Mouse (Mus musculus) intestine, postnatal 0 days (tissue): ENCODE data around the gene Stx8. TPM values are rescaled to one million over a fixed set of nuclear protein-coding genes. Genes with fewer than 3 reads are reported as not detected.

ENCODE experiments used
- ATAC-seq: fragments of 200-750 bp; cut with Nextera tagmentation; 2 replicates; pipeline ENCODE4 v1.8.0; 2017; ENCODE audit warnings: mild to moderate bottlenecking, moderate TSS enrichment, moderate library complexity
- H3K27ac ChIP-seq: fragments of 300-500 bp; sonication (generic); 2 replicates; pipeline ENCODE4 v1.5.1; 2014; ENCODE audit warnings: mild to moderate bottlenecking, low read depth, low read length, moderate library complexity
- H3K27me3 ChIP-seq: fragments of 300-500 bp; sonication (generic); replicated peaks from 2 replicates; pipeline ENCODE4 v1.6.1; 2014; ENCODE audit warnings: low read length, mixed read lengths; ENCODE audit not compliant: control insufficient read depth, insufficient read depth
- H3K36me3 ChIP-seq: fragments of 300-500 bp; sonication (generic); 2 replicates; pipeline ENCODE4 v1.6.1; 2014; ENCODE audit warnings: mild to moderate bottlenecking, moderate library complexity; ENCODE audit not compliant: control insufficient read depth, insufficient read depth
- H3K4me1 ChIP-seq: fragments of 300-500 bp; sonication (generic); replicated peaks from 2 replicates; pipeline ENCODE4 v1.6.1; 2014; ENCODE audit warnings: antibody characterized with exemption, low read length, mixed read lengths; ENCODE audit not compliant: control insufficient read depth, insufficient read depth
- H3K4me2 ChIP-seq: fragments of 300-500 bp; sonication (generic); replicated peaks from 2 replicates; pipeline ENCODE4 v1.6.1; 2014; ENCODE audit warnings: low read depth, mild to moderate bottlenecking, moderate library complexity
- H3K4me3 ChIP-seq: fragments of 300-500 bp; sonication (generic); 2 replicates; pipeline ENCODE4 v1.5.1; 2014; ENCODE audit warnings: low read depth, low read length
- H3K9ac ChIP-seq: fragments of 300-500 bp; sonication (generic); 2 replicates; pipeline ENCODE4 v1.6.1; 2014; ENCODE audit warnings: mild to moderate bottlenecking, low read depth, low read length
- H3K9me3 ChIP-seq: fragments of 300-500 bp; sonication (generic); 2 replicates; pipeline ENCODE4 v1.6.1; 2016; ENCODE audit warnings: mixed run types; ENCODE audit not compliant: control insufficient read depth
- CTCF ChIP-seq: sonication (generic); IDR thresholded peaks from 2 replicates; pipeline ENCODE4 v1.5.1; 2016; ENCODE audit warnings: low read depth, mild to moderate bottlenecking, control low read depth, antibody characterized with exemption, moderate library complexity
- WGBS: fragments of 180-500 bp; shearing (Covaris S2); extraction: QIAGEN DNeasy Blood & Tissue Kit; methylation state at CpG from one replicate; pipeline ENCODE4 v1.1.7; 2014; 5-methylcytosine and 5-hydroxymethylcytosine counted together
- polyA plus RNA-seq: library from polyadenylated mRNA; unstranded; fragments of >200 nt; fragmentation: Nextera tagmentation; extraction: Ambion mirVana; gene quantifications from 2 replicates; pipeline ENCODE4 v1.2.1, GENCODE M21; 2015

Stx8 gene
- polyA plus RNA-seq, 1 experiment from 2014 or later = 79.1 TPM

GRCm38 (mm10) chr11:67921827-67922754, 43.9 kb upstream of the Stx8 start, which contains the start of gene Usp43:
Gene Usp43, minus strand, starts transcription at chr11:67922153.
- H3K9ac ChIP-seq = peak within 1 kb of the TSS; percentile 82
- H3K27ac ChIP-seq = peak within 1 kb of the TSS; percentile 97
- ATAC-seq = peak; percentile 89
- H3K4me1 ChIP-seq = 0 out of 2 replicates have a peak, but pooled peaks cover 2% of the 10 kb centered on the region
- H3K27me3 ChIP-seq = no peaks in the 10 kb centered on the region
- H3K4me2 ChIP-seq = peak within 1 kb of the TSS; percentile 99
- 2% methylated on average over 60 of the region's 80 CpGs for WGBS
- H3K9me3 ChIP-seq = no peaks in the 10 kb centered on the region
- peak; percentile 43 for TF ChIP-seq CTCF
- peak within 1 kb of the TSS; percentile 86 for H3K4me3 ChIP-seq
- no peaks in the 10 kb centered on the region for H3K36me3 ChIP-seq

- Histone ChIP-seq H3K4me2 (peak overlapping the region; percentile 99), H3K36me3 (no peaks in the 10 kb centered on the region), H3K9me3 (no peaks in the 10 kb centered on the region), H3K27ac (peak overlapping the region; percentile 97), H3K4me1 (0 out of 2 replicates have a peak, but pooled peaks cover 2% of the 10 kb centered on the region), H3K27me3 (no peaks in the 10 kb centered on the region), H3K9ac (peak overlapping the region; percentile 82), H3K4me3 (peak overlapping the region; percentile 86)
- TF ChIP-seq CTCF = peak; percentile 66
- 0% methylated on average over 12 of the region's 12 CpGs for WGBS
- peak; percentile 74 for ATAC-seq
Measured at GRCm38 (mm10) chr11:67922755-67923125, 43.3 kb upstream of the Stx8 start.

GRCm38 (mm10) chr11:67923720-67924119, 42.3 kb upstream of the Stx8 start:
- Histone ChIP-seq H3K4me1 (0 out of 2 replicates have a peak, but pooled peaks cover 2% of the 10 kb centered on the region), H3K9ac (no peak overlapping the region), H3K4me3 (no peak overlapping the region), H3K36me3 (no peaks in the 10 kb centered on the region), H3K27ac (peak overlapping the region; percentile 97), H3K27me3 (no peaks in the 10 kb centered on the region), H3K4me2 (peak overlapping the region; percentile 99), H3K9me3 (no peaks in the 10 kb centered on the region)
- WGBS = 78% methylated on average over 5 of the region's 5 CpGs
- ATAC-seq = no peak
- peak; percentile 65 for TF ChIP-seq CTCF

- ATAC-seq = peak; percentile 56
Measured at GRCm38 (mm10) chr11:67925000-67925399, 41.0 kb upstream of the Stx8 start.

GRCm38 (mm10) chr11:67926348-67927055, 39.5 kb upstream of the Stx8 start:
- no peak for TF ChIP-seq CTCF
- no peak for ATAC-seq

More at GRCm38 (mm10) chr11:67925000-67925399, 41.0 kb upstream of the Stx8 start:
- no peaks in the 10 kb centered on the region for H3K36me3 ChIP-seq
- no peaks in the 10 kb centered on the region for H3K9me3 ChIP-seq
- peak overlapping the region; percentile 83 for H3K27ac ChIP-seq
- no peak overlapping the region for H3K9ac ChIP-seq
- H3K4me2 ChIP-seq = peak overlapping the region; percentile 25; the same call in 1 of the 2 replicates
- no peaks in the 10 kb centered on the region for H3K27me3 ChIP-seq
- WGBS = 45% methylated on average over 13 of the region's 13 CpGs
- 0 out of 2 replicates have a peak, but pooled peaks cover 2% of the 10 kb centered on the region for H3K4me1 ChIP-seq
- peak; percentile 53 for TF ChIP-seq CTCF
- no peak overlapping the region for H3K4me3 ChIP-seq

GRCm38 (mm10) chr11:67932156-67932555, 33.8 kb upstream of the Stx8 start:
- no peak for ATAC-seq
- H3K4me1 ChIP-seq = no peaks in the 10 kb centered on the region
- no peak overlapping the region for H3K4me3 ChIP-seq
- H3K4me2 ChIP-seq = no peak overlapping the region
- H3K27ac ChIP-seq = no peak overlapping the region
- no peak for TF ChIP-seq CTCF
- WGBS = 82% methylated on average over 3 of the region's 3 CpGs
- no peaks in the 10 kb centered on the region for H3K27me3 ChIP-seq
- H3K36me3 ChIP-seq = no peaks in the 10 kb centered on the region
- H3K9me3 ChIP-seq = no peaks in the 10 kb centered on the region
- no peak overlapping the region for H3K9ac ChIP-seq

More at GRCm38 (mm10) chr11:67926348-67927055, 39.5 kb upstream of the Stx8 start:
- Histone ChIP-seq H3K9ac (no peak overlapping the region), H3K27ac (peak overlapping the region; percentile 9; the same call in 1 of the 2 replicates), H3K36me3 (no peaks in the 10 kb centered on the region), H3K9me3 (no peaks in the 10 kb centered on the region), H3K4me1 (0 out of 2 replicates have a peak, but pooled peaks cover 2% of the 10 kb centered on the region), H3K4me3 (no peak overlapping the region), H3K4me2 (no peak overlapping the region; the same call in 1 of the 2 replicates), H3K27me3 (no peaks in the 10 kb centered on the region)
- 19% methylated on average over 13 of the region's 15 CpGs for WGBS
